Mouse (Mus musculus) bone marrow, adult 2 months (tissue): Measurements from ENCODE around the gene Cdh12. TPM values are rescaled to one million over a fixed set of nuclear protein-coding genes. Genes with fewer than 3 reads are reported as not detected.
"Not testable (repeated sequence)": the region's sequence is repeated elsewhere in the genome, so short reads cannot be mapped to it uniquely, and the experiment has no call there.

Experiments
- H3K27ac ChIP-seq: fragments of 200-500 bp; 2 replicates; pipeline ENCODE4 v1.5.1; 2012; ENCODE audit warnings: low read depth, mild to moderate bottlenecking, control low read depth, inconsistent platforms, low read length; ENCODE audit not compliant: control insufficient read depth, poor library complexity, insufficient read depth
- H3K4me1 ChIP-seq: fragments of 200-500 bp; 2 replicates; pipeline ENCODE4 v1.6.1; 2011; ENCODE audit warnings: low read length; ENCODE audit not compliant: control insufficient read depth, insufficient read depth
- H3K4me3 ChIP-seq: fragments of 200-500 bp; replicated peaks from 2 replicates; pipeline ENCODE3; 2011; ENCODE audit warnings: mild to moderate bottlenecking, low read depth, low read length, control low read depth; ENCODE audit not compliant: control insufficient read depth
- CTCF ChIP-seq: fragments of 200-500 bp; IDR thresholded peaks from 2 replicates; pipeline ENCODE4 v1.5.1; 2011; ENCODE audit warnings: low read length, control low read depth; ENCODE audit not compliant: control insufficient read depth, insufficient read depth
- POLR2A ChIP-seq: fragments of 200-500 bp; IDR thresholded peaks from 2 replicates; pipeline ENCODE4 v1.6.1; 2011; ENCODE audit warnings: low read depth, mild to moderate bottlenecking, control low read depth, low read length, borderline replicate concordance; ENCODE audit not compliant: control insufficient read depth
- WGBS: fragments of 180-500 bp; shearing (Covaris S2); methylation state at CpG from one replicate; pipeline ENCODE4 v1.1.7; 2018; 5-methylcytosine and 5-hydroxymethylcytosine counted together
- polyA plus RNA-seq: library from polyadenylated mRNA; stranded (reverse); fragments of >200 nt; gene quantifications from 2 replicates; pipeline ENCODE4 v1.2.4, GENCODE M21; 2011; ENCODE audit warnings: low replicate concordance; ENCODE audit not compliant: missing spikeins, insufficient read depth, insufficient read length

Gene Cdh12
- polyA plus RNA-seq, 1 experiment, result not detected

DNA sequence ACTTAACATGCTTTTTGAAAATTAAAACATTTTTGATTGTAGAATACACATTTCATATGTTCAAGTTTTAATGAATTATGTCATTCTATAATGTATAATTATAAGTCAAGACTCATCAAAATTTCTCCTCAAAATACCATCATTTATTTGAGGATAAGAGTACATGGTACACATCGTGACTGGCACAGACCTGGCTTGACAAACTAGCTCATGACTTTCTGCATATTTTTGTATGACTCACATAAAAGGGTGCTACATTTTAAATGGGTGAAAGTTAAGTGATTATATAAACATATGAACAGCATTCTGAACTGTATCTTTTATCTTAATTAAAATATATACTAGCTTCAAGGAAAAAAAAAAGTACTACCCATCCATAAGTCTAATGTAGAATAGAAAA, 643.8 kb downstream of the Cdh12 start:
- TF ChIP-seq CTCF (no peak), POLR2A (no peak)

DNA sequence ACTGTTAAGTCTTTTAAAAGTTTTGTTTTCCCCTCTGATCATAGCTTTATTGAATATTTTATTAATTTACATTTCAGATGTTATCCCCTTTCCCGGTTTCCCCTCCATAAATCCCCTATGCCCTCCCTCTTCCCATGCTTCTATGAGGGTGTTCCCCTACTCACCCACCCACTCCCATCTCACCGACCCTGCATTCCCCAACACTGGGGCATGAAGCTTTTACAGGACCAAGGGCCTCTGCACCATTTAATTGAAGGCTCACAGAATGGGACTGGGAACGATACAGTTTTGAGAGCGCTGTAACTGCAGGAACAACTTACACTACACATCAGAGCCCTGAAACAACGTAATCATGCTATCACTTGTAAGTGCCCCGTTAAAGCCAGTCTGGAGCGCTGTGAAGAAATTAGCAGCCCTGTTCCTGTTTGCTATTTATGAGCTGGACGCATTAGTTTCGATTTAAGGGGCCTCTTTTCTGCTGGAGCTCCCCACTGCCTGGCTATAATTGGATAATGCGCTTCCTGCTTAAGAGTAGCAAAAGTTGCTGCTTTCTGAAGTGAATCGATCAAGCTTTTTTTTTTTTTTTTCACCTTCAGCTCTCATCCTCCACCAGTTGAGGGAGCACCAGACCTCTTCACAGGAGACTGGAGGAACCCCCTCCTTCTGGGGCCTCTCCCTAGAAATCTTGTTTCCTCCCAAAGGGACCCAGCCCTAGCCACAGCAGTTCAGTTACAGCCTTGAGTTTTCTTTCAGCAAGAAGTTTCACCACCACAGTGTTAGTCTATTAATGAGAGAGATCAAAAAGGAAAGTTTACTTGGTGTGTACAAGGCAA, 660.2 kb downstream of the Cdh12 start:
- 13% methylated on average over 11 of the region's 11 CpGs for WGBS
- H3K27ac ChIP-seq, result no peak overlapping the region
- TF ChIP-seq CTCF, result no peak
- TF ChIP-seq POLR2A, result no peak
- H3K4me1 ChIP-seq, result no peaks in the 10 kb centered on the region
- H3K4me3 ChIP-seq, result no peak overlapping the region

More for the DNA sequence above, 643.8 kb downstream of the Cdh12 start:
- WGBS, result 87% methylated on average over 1 of the region's 1 CpGs
- Histone ChIP-seq H3K4me1 (no peaks in the 10 kb centered on the region), H3K4me3 (no peak overlapping the region), H3K27ac (no peak overlapping the region)

DNA sequence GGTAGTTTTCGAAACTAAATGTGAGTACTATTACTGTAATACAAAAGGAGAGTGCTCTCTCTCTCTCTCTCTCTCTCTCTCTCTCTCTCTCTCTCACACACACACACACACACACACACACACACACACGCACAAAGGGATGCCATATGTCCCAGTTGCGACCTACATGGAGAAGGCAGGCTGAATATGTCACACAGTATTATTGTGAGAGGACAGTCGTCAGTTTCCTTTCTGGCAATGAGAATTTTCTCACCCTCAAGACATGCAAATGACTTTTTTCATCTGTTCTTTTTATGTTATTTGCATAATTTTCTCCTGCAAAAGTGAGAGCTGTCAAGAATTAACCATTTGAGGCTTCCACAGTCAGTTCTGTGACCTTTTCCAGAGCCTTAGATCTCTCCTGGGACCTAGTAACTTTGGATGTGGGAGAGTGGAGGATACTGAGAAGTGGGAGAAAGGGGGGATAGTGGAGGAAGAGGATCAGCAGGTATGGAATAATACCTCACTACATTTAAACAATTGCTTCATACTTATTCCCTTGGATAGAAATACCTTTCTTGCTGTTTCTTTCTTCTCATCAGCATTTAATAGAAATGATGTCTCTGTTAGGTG, 660.9 kb downstream of the Cdh12 start:
- Histone ChIP-seq H3K4me1 (no peaks in the 10 kb centered on the region), H3K4me3 (no peak overlapping the region), H3K27ac (no peak overlapping the region)
- 50% methylated on average over 4 of the region's 4 CpGs for WGBS
- TF ChIP-seq POLR2A (no peak), CTCF (no peak)

DNA sequence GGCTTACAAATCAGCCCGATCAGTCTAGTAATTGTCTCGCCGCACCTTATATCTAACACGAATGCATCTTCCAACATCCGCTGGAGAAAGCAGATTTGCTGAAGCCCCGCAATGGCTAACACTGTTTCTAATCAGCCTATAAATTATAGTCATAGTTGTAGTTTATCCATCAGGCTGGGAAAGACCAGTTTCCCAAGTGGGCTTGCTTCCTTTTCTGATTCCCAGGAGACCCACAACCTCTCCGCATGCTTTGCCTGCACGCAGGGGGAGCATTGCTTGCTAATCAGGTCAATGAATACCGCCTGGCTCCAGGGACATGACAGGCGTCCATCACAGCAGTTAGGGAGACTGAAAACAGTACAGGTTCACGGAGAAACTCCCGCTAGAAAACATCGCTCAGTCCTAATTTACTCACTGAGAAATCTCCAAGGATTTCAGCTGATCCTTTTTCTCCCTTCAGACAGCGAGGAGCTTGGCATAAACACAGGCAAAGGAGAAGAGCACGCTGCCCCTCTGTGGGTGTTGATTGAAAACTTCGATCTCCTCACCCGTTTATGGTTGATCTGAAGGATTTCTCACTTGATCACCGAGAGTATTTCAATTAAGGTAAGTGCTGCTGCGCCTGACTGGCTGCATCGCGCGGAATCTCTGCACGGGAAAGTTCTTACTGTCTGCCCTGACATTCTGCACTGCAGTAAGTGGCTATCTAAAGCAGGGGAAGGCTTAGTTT, 662.0 kb downstream of the Cdh12 start:
- TF ChIP-seq CTCF, result no peak
- no peak for TF ChIP-seq POLR2A
- Histone ChIP-seq H3K4me3 (no peak overlapping the region), H3K4me1 (no peaks in the 10 kb centered on the region), H3K27ac (no peak overlapping the region)
- 26% methylated on average over 23 of the region's 23 CpGs for WGBS

DNA sequence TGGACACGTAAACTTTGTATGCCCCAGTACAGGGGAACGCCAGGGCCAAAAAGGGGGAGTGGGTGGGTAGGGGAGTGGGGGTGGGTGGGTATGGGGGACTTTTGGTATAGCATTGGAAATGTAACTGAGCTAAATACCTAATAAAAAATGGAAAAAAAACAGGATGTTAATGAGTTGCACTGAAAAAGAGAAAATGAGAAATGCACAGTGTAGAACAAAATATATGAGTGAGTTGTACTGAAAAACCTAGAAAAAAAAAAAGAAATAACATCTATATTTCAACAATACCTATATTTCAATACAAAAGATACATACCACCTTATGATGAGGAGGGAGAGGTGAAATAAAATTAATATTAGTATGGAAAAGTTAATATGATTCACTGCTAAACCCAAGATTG, 665.7 kb downstream of the Cdh12 start:
- not testable (repeated sequence) for H3K4me3 ChIP-seq, H3K4me1 ChIP-seq
- WGBS, result 55% methylated on average over 2 of the region's 2 CpGs

DNA sequence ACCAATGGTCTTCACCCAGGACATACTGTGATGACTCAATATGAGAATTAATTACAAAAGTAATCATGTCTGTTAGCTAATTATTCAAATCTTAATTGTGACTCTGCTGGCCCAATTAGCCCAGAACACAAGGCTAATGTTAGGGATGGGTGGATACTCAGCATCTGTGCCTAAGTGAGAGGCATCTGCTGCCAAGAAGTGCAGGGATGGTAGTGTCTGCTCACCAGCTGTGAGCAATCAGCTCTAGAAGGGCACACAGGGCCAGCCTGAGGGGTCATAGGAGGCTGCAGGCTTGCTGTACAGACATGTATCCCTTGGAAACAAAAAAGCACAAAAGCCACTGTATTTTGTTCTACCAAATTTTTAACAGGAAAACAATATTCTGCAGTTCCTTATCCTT, 681.6 kb downstream of the Cdh12 start:
- no peak overlapping the region for H3K27ac ChIP-seq
- no peak for TF ChIP-seq CTCF
- no peak for TF ChIP-seq POLR2A
- no peak overlapping the region for H3K4me3 ChIP-seq
- no peaks in the 10 kb centered on the region for H3K4me1 ChIP-seq

More for the DNA sequence above, 665.7 kb downstream of the Cdh12 start:
- H3K27ac ChIP-seq, result not testable (repeated sequence)

DNA sequence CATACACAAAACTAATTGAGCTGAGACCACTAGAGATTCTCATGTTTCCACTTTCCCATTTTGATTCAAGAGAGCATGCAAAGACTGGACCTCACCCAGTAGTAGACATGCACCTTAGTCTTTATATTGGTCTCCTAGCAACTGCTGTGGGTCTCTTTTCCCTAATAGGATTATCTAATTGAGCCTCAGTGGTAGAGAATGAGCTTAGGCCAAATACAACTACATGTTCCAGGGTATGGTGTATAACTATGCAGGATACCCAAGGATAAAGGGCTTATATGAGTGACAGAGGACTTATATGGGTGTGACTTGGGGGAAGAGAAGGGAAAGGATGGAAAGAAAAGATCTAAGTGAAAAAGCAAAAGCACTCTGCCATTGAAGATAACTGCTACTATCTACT, 683.9 kb downstream of the Cdh12 start:
- TF ChIP-seq POLR2A (no peak), CTCF (no peak)
- Histone ChIP-seq H3K4me3 (no peak overlapping the region), H3K27ac (no peak overlapping the region), H3K4me1 (no peaks in the 10 kb centered on the region)

DNA sequence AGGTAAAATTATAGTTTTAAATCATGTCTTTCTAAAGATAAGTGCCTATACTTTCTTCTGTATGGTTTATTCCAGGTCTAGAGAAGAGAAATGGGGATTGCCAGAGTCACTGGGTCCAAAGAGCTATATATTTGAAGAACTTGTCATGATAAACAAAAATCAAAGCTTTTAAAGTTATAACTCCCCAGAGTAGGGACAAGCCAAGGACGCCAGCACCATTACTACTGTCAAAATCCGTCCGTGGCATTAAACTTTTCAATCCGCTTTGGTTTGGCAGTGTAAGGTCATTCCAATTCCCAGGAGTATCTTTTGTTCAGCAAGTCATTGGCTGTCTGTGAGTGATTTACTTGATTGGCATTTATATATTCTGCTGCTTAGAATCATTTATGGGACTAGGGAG, 697.8 kb downstream of the Cdh12 start:
- H3K4me3 ChIP-seq, result no peak overlapping the region
- H3K4me1 ChIP-seq, result no peaks in the 10 kb centered on the region
- WGBS, result 71% methylated on average over 4 of the region's 4 CpGs
- TF ChIP-seq CTCF (no peak), POLR2A (no peak)
- H3K27ac ChIP-seq, result no peak overlapping the region
